Mouse (Mus musculus) CH12.LX (cell line): ENCODE data around the gene Chac1. TPM values are rescaled to one million over a fixed set of nuclear protein-coding genes. Genes with fewer than 3 reads are reported as not detected.
A peak's percentile ranks its signal among the peaks of the same experiment; 100 is the strongest.

Experiments used
- DNase-seq: peaks from one replicate; pipeline ENCODE4 v3.0.0-alpha.2; 2013; ENCODE audit errors: extremely low read depth
- H3K27ac ChIP-seq: 2 replicates; pipeline ENCODE4 v1.5.1; 2012; ENCODE audit warnings: low read depth, mild to moderate bottlenecking, control low read depth, moderate library complexity; ENCODE audit not compliant: insufficient read depth
- H3K27me3 ChIP-seq: replicated peaks from 2 replicates; pipeline ENCODE3; 2012; ENCODE audit warnings: inconsistent platforms
- H3K36me3 ChIP-seq, 2 experiments: replicated peaks in 1 of 2; 2 replicates each; pipeline versions ENCODE3 to v1.6.1; 2012; ENCODE audit warnings: inconsistent platforms in 1 of 2, low read length in 1 of 2, mild to moderate bottlenecking in 1 of 2, mixed read lengths in 1 of 2, moderate library complexity in 1 of 2; ENCODE audit not compliant: control insufficient read depth in 1 of 2, insufficient read depth in 1 of 2
- H3K4me1 ChIP-seq, 2 experiments: 2 replicates each; pipeline ENCODE4 v1.6.1; 2012; ENCODE audit warnings: inconsistent platforms in 1 of 2, moderate library complexity in 1 of 2; ENCODE audit not compliant: insufficient read depth in 2 of 2, control insufficient read depth in 1 of 2
- H3K4me2 ChIP-seq: 2 replicates; pipeline ENCODE4 v1.6.1; 2012; ENCODE audit warnings: low read depth, mild to moderate bottlenecking, control low read depth; ENCODE audit not compliant: poor library complexity, insufficient read depth, severe bottlenecking
- H3K4me3 ChIP-seq, 3 experiments: fragments of 150-350 bp in 1 of 3; sonication (generic) in 1 of 3; replicated peaks in 1 of 3; 2 replicates each; pipeline versions ENCODE3 to v1.5.1; 2011 to 2012; ENCODE audit warnings: low read depth in 2 of 3, low read length in 2 of 3, mild to moderate bottlenecking in 2 of 3, moderate library complexity in 2 of 3, control low read depth in 1 of 3, improper control_type of control experiment in 1 of 3, inconsistent platforms in 1 of 3, mixed read lengths in 1 of 3; ENCODE audit not compliant: poor library complexity in 1 of 3
- H3K79me2 ChIP-seq: replicated peaks from 2 replicates; pipeline ENCODE4 v1.6.1; 2012; ENCODE audit warnings: mild to moderate bottlenecking, moderate library complexity; ENCODE audit not compliant: control insufficient read depth, poor library complexity, insufficient read depth, severe bottlenecking; ENCODE audit errors: extremely low read depth
- H3K9ac ChIP-seq: 2 replicates; pipeline ENCODE4 v1.6.1; 2012; ENCODE audit warnings: low read depth, mild to moderate bottlenecking, control low read depth, moderate library complexity; ENCODE audit not compliant: insufficient read depth
- H3K9me3 ChIP-seq: replicated peaks from 2 replicates; pipeline ENCODE3; 2012; ENCODE audit warnings: low read length, inconsistent platforms, mixed read lengths
- BHLHE40 ChIP-seq: IDR thresholded peaks from 2 replicates; pipeline ENCODE4 v1.6.1; 2011; ENCODE audit warnings: mild to moderate bottlenecking, low read depth, low read length, improper control_type of control experiment
- CHD1 ChIP-seq: IDR thresholded peaks from 2 replicates; pipeline ENCODE4 v1.6.1; 2012; ENCODE audit warnings: low read depth, low read length, improper control_type of control experiment, inconsistent platforms
- CHD2 ChIP-seq: IDR thresholded peaks from 2 replicates; pipeline ENCODE4 v1.6.1; 2011; ENCODE audit warnings: low read length, improper control_type of control experiment
- ELF1 ChIP-seq: IDR thresholded peaks from 2 replicates; pipeline ENCODE4 v1.6.1; 2014; ENCODE audit warnings: low read depth, mild to moderate bottlenecking, inconsistent platforms, low read length, improper control_type of control experiment
- EP300 ChIP-seq: IDR thresholded peaks from 2 replicates; pipeline ENCODE4 v1.6.1; 2011; ENCODE audit warnings: low read length, improper control_type of control experiment
- ETS1 ChIP-seq: conservative IDR thresholded peaks from 2 replicates; pipeline ENCODE4 v1.6.1; 2012; ENCODE audit warnings: low read depth, mild to moderate bottlenecking, inconsistent platforms, low read length, improper control_type of control experiment, moderate library complexity
- GABPA ChIP-seq: IDR thresholded peaks from 2 replicates; pipeline ENCODE4 v1.6.1; 2012; ENCODE audit warnings: low read depth, low read length, improper control_type of control experiment, inconsistent platforms; ENCODE audit not compliant: insufficient replicate concordance
- HCFC1 ChIP-seq: IDR thresholded peaks from 2 replicates; pipeline ENCODE4 v1.6.1; 2012; ENCODE audit warnings: low read depth, mild to moderate bottlenecking, inconsistent platforms, low read length, improper control_type of control experiment
- IRF4 ChIP-seq: IDR thresholded peaks from 2 replicates; pipeline ENCODE4 v1.6.1; 2014; ENCODE audit warnings: low read depth, mild to moderate bottlenecking, inconsistent platforms, low read length, improper control_type of control experiment
- MAFK ChIP-seq: IDR thresholded peaks from 2 replicates; pipeline ENCODE4 v1.6.1; 2011; ENCODE audit warnings: low read length, improper control_type of control experiment; ENCODE audit not compliant: insufficient replicate concordance
- MAX ChIP-seq: IDR thresholded peaks from 2 replicates; pipeline ENCODE4 v1.6.1; 2011; ENCODE audit warnings: low read length, improper control_type of control experiment
- MAZ ChIP-seq: IDR thresholded peaks from 2 replicates; pipeline ENCODE4 v1.6.1; 2012; ENCODE audit warnings: low read depth, mild to moderate bottlenecking, inconsistent platforms, low read length, improper control_type of control experiment, moderate library complexity
- MEF2A ChIP-seq: IDR thresholded peaks from 2 replicates; pipeline ENCODE4 v1.6.1; 2014; ENCODE audit warnings: low read depth, mild to moderate bottlenecking, inconsistent platforms, low read length, improper control_type of control experiment, borderline replicate concordance
- MXI1 ChIP-seq: IDR thresholded peaks from 2 replicates; pipeline ENCODE4 v1.6.1; 2011; ENCODE audit warnings: mild to moderate bottlenecking, low read depth, low read length, improper control_type of control experiment
- NELFE ChIP-seq: IDR thresholded peaks from 2 replicates; pipeline ENCODE4 v1.6.1; 2011; ENCODE audit warnings: low read depth, low read length, improper control_type of control experiment
- NRF1 ChIP-seq: IDR thresholded peaks from 2 replicates; pipeline ENCODE4 v1.6.1; 2014; ENCODE audit warnings: low read depth, mild to moderate bottlenecking, inconsistent platforms, low read length, improper control_type of control experiment, moderate library complexity
- PAX5 ChIP-seq: IDR thresholded peaks from 2 replicates; pipeline ENCODE4 v1.6.1; 2012; ENCODE audit warnings: low read length, inconsistent platforms, mixed read lengths
- POLR2A ChIP-seq: IDR thresholded peaks from 2 replicates; pipeline ENCODE4 v1.6.1; 2011; ENCODE audit warnings: low read depth, mild to moderate bottlenecking, improper control_type of control experiment, low read length
- RCOR1 ChIP-seq: conservative IDR thresholded peaks from 2 replicates; pipeline ENCODE4 v1.6.1; 2012; ENCODE audit warnings: low read depth, mild to moderate bottlenecking, inconsistent platforms, low read length, improper control_type of control experiment
- UBTF ChIP-seq: IDR thresholded peaks from 2 replicates; pipeline ENCODE4 v1.6.1; 2012; ENCODE audit warnings: low read depth, mild to moderate bottlenecking, inconsistent platforms, low read length, improper control_type of control experiment, moderate library complexity
- USF1 ChIP-seq: IDR thresholded peaks from 2 replicates; pipeline ENCODE4 v1.6.1; 2014; ENCODE audit warnings: low read depth, mild to moderate bottlenecking, inconsistent platforms, low read length, improper control_type of control experiment
- USF2 ChIP-seq: conservative IDR thresholded peaks from 2 replicates; pipeline ENCODE4 v1.6.1; 2011; ENCODE audit warnings: low read depth, low read length, improper control_type of control experiment
- ZC3H11A ChIP-seq: IDR thresholded peaks from 2 replicates; pipeline ENCODE4 v1.6.1; 2012; ENCODE audit warnings: low read depth, mild to moderate bottlenecking, inconsistent platforms, low read length, improper control_type of control experiment
- ZNF384 ChIP-seq: IDR thresholded peaks from 2 replicates; pipeline ENCODE4 v1.6.1; 2012; ENCODE audit warnings: low read depth, low read length, improper control_type of control experiment, inconsistent platforms
- dilution Hi-C: fragments of 300-500 bp; cut with MboI; formaldehyde crosslinking; loops from 2 replicates; pipeline ENCODE4 v1.14.3; 2020; ENCODE audit warnings: low sequenced_read_pairs; ENCODE audit not compliant: extremely low pct_unique_long_range_greater_than_20kb, extremely low pct_ligation_motif_present
- in situ Hi-C: fragments of 300-500 bp; cut with MboI; formaldehyde crosslinking; loops from 3 replicates; pipeline ENCODE4 v1.14.3; 2019; ENCODE audit warnings: low sequenced_read_pairs, low pct_ligation_motif_present, low pct_unique_long_range_greater_than_20kb, mixed read lengths
- polyA plus RNA-seq: library from polyadenylated mRNA; unstranded; fragments of >175 nt; gene quantifications from 2 replicates; pipeline ENCODE4 v1.2.1, GENCODE M21; 2012; ENCODE audit warnings: low read depth; ENCODE audit not compliant: insufficient read length
- total RNA-seq, 2 experiments: library from RNA; depleted of rRNA; stranded (reverse); fragments of 300-350 nt in 1 of 2; fragments of >200 nt in 1 of 2; gene quantifications; 2 replicates each; pipeline ENCODE4 v1.2.3; 2012 to 2014

The Chac1 gene
- total and polyA plus RNA-seq, 3 experiments, result 33.4 to 95.6 (median 49.2) TPM

DNA sequence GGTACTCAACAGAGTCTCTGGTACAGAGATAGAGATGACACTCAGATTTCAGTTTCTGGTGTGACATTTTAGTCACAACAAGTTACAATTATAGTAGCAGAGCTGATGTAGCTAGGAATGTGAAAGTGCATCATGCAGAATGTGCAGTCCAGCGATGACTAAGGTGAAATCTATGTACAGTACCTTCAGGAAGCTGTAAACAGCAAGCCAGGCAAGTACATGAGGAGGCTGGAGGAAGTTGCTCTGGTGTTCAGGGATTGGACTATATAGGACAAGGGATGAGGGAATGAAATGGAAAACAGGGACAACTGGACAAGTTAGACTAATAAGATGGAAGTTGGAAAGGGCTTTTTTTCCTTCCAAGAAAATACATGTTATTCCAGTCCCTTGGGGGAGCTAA lies 37.2 kb downstream of the Chac1 start:
- no peak for TF ChIP-seq CHD2
- peak; percentile 26; the same call in 1 of the 2 replicates for TF ChIP-seq BHLHE40
- TF ChIP-seq MAZ, result no peak
- TF ChIP-seq IRF4, result 0 out of 2 replicates have a peak, but pooled peaks have one; percentile 27
- TF ChIP-seq CHD1, result no peak
- TF ChIP-seq HCFC1, result no peak
- no peak for TF ChIP-seq NRF1
- 0 out of 2 replicates have a peak, but pooled peaks have one; percentile 16 for TF ChIP-seq EP300
- no peak for TF ChIP-seq MXI1
- TF ChIP-seq MAFK, result 0 out of 2 replicates have a peak, but pooled peaks have one; percentile 13
- no peak for TF ChIP-seq RCOR1
- no peak for TF ChIP-seq ZNF384
- no peak for TF ChIP-seq USF1
- no peak for TF ChIP-seq ZC3H11A
- TF ChIP-seq NELFE, result no peak
- TF ChIP-seq ETS1, result no peak; the same call in 1 of the 2 replicates
- peak; percentile 67; the same call in 1 of the 2 replicates for TF ChIP-seq MEF2A
- Histone ChIP-seq H3K9me3 (no peaks in the 10 kb centered on the region), H3K79me2 (no peaks in the 10 kb centered on the region), H3K9ac (no peak overlapping the region), H3K4me1 (peaks cover 0 to 7% of the 10 kb centered on the region in 2 experiments; a peak in 1 of 4 replicates), H3K4me3 (no peak overlapping the region), H3K4me2 (no peak overlapping the region), H3K36me3 (peaks cover 34 to 84% of the 10 kb centered on the region in 2 experiments), H3K27ac (no peak overlapping the region), H3K27me3 (no peaks in the 10 kb centered on the region)
- in situ Hi-C loops, result loop anchor here (5.0 kb wide), 1 partner anchor 36 kb away; the partner anchor contains the start of gene Chac1
- dilution Hi-C loops, result no loop called here
- DNase-seq, result no peak

DNA sequence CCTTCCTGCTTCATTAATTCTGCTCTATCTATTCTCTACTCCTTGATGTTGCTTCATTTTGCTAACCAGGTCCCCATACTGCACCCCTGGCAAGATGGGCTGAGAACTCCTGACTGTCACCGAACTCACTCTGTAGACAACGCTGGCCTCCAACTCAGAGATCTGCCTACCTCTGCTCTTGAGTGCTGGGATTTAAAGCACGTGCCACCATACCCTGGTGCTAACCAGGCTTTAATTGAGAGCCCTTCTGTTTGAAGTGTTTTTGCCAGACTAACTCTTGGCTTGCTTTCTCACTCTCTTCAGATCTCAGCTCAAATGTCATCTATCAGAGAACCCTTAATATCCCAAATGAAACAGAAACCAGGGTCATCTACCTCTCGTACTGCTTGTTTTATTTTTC lies 39.0 kb downstream of the Chac1 start:
- no peak for DNase-seq
- peaks cover 46 to 80% of the 10 kb centered on the region in 2 experiments for H3K36me3 ChIP-seq

More for the DNA sequence above, 39.0 kb downstream of the Chac1 start:
- Histone ChIP-seq H3K27ac (no peak overlapping the region), H3K27me3 (no peaks in the 10 kb centered on the region), H3K9ac (no peak overlapping the region), H3K79me2 (no peaks in the 10 kb centered on the region), H3K4me2 (no peak overlapping the region), H3K4me3 (no peak overlapping the region), H3K4me1 (peaks cover 0 to 7% of the 10 kb centered on the region in 2 experiments; a peak in 1 of 4 replicates), H3K9me3 (no peaks in the 10 kb centered on the region)
- TF ChIP-seq MAZ (no peak), POLR2A (no peak), IRF4 (no peak), HCFC1 (no peak), ELF1 (no peak), USF2 (no peak), CHD1 (no peak), UBTF (no peak), MAX (no peak), ZC3H11A (no peak), PAX5 (no peak), NRF1 (no peak), GABPA (no peak)
- in situ Hi-C loops (loop anchor here (5.0 kb wide), 1 partner anchor 38 kb away; the partner anchor contains the start of gene Chac1), dilution Hi-C loops (no loop called here)
